Mouse (Mus musculus): ENCODE data around the gene Arih2.

Gene Arih2

GRCm38 (mm10) chr9:108578545-108579343, 70.4 kb downstream of the Arih2 start, which contains the start of gene Wdr6:
TSS of gene Wdr6 (minus strand) at chr9:108578739.
- peak; percentile 96 for DNase-seq

DNA sequence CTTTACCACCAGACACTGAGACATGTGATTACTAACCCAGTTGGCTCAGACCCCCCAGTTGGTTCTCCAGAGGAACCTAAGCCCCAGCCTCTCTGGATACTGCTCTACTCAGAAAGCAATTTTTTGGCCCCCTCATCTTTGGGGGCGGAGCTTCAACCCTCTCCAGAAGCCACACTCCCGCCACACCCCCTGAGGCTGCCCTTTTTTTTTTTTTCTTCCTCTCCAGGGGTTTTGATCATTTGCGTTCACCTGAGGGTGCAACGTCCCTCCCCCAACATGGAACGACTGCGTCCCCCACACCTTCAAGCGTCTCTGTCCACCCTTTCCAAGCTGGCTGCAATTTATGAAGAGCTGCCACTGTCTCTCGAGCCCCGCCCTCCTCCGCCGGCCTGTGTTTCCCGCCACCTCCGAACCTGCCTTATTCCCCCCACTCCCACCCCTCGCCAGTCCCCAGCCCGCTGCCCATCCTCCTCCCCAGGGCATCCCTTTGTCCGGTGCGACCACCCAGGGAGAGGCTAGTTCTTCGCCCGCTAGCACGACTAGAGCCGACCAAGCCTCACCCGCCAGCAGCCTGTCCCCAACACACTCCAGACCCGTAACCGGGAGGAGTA, 71.1 kb downstream of the Arih2 start:
- DNase-seq = peak; percentile 72

- no peak for DNase-seq
Observed at GRCm38 (mm10) chr9:108577025-108577424, 72.2 kb downstream of the Arih2 start.

DNA sequence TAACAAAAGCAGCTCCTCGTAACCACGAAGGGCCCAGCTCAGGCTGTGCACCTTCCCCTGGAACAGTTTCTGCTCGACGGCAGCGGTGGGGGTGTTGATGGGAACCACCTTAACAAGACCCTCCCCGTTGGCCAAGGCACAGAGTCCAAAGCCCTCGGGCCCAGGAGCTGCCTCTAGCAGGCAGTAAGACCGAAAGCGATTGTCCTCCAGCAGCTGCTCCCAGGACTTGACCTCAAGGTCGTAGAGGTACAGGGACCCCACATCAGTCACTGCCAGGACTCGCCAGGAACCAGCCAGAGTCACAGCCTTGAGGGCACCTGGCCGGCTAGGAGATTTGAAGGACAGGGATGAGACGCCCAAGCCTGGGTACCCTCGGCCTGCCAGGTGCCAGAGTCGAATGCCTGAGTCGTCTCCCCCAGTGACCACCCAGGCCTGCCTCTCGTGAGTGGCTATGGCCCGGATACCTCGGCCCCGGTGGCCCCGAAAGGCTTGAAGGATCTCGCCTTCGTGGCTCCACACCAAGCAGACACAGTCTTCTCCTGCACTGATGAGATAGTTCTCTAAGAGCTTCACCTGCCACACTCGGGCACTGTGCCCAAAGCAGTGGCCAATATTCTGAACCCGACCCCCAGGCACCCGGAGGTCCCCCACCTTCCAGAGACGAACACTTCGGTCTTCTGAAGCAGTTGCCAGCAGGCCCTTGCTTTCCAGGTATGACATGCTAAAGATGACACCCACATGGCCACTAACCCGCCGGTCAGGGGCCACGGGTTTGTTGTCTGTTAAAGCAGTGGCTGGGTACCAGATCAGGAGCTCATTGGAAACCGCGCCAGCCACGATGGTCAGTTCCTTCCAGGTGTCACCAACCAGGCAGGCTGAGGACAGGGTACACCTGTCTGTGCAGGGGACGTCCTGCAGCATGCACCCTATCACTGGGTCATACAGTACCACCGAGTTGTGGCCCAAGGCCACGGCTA, 73.6 kb downstream of the Arih2 start:
- DNase-seq = no peak

DNA sequence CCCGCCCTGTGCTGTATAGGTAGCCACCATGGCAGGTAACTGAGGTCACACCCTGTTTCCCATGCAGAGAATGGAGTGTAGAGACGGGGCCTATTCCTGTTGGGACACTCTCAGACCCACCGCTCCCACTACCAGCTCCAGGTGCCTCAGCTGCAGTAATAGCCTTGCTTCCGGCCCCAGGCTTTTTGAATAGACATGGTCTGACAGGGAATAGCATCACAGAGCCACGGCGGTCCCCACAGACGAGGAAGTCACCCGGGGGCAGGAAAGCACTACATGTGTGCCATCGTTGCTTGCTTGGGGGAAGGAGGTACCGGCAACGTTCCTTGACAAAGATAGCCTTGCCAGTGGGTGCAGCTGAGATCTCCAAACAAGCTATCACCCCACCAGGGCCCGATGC, 74.3 kb downstream of the Arih2 start:
- DNase-seq = no peak

GRCm38 (mm10) chr9:108573774-108574690, 75.2 kb downstream of the Arih2 start:
- peak; percentile 62 for DNase-seq

DNA sequence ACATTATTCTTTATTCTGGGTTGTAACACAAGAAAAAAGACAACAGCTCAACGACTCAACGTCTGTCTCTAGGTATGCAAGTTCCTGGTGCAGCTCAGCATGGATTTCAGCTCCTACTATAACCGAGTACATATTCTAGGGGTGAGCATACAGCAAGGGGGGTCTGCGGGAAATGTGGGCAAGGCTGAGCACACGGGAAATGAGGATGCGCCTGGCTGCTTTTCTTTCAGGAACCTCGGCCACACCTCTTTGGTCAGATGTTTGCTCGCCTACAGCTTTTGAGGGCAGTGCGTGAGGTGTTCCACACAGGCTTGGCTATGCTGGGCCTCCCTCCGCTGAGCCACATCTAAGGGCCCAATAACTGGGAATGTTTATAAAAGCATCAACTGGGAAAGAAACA, 76.9 kb downstream of the Arih2 start:
- DNase-seq = no peak

GRCm38 (mm10) chr9:108571401-108571973, 77.7 kb downstream of the Arih2 start:
- DNase-seq = no peak

DNA sequence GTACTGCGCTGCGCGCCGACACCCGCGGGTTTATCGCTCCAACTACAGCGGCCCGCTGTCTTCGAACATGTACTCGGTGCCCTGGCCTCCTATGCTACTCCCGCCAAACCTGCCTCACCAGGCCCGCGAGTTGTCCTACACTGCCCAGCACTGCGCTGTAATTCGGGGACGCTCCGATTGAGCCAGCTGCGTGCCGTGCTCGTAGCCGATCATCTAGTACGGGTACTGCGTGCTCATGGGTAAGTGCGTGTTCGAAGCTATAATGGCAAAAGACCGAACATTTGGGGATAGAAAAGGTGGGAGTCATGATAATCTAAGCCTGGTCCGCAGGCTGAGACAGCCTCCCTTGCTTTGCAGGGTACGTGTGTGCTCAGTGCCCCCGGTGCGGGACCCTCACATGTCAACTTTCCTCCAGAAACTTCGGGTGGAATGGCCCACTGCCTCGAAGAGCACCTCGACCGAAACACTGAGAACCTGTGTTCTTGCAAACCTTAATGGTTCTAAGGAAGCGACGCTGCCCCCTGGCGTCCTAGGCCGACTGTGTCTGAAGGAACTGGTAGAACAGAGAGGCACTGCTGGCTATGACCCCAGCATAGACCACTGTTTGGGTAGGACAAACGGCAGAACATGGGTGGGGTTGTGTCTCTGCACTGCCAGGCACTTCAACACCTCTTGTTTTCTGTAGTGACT, 78.8 kb downstream of the Arih2 start:
- peak; percentile 94 for DNase-seq

GRCm38 (mm10) chr9:108569381-108570206, 79.6 kb downstream of the Arih2 start, which contains the start of gene Dalrd3:
TSS of gene Dalrd3 (plus strand) at chr9:108569886.
- peak; percentile 98 for DNase-seq

DNA sequence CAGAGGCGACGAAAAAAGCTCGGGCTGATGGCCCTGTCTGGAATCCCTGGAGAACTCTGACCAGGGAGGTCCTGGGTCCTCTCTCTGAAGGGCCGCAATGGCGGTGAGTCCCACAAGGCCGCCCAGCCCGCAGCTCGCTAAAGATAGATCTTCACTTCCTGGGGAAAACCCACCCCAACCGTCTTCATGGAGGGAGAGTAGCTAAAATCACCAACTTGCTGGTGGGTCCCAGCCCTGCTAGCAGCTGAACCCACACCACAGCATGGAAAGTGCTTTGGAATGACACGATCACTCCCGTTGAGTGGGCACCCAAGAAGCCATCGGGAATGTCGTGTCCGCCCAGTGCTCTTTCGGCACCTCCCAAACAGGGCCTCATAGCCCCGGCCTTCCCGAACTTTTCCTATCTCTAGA, 80.7 kb downstream of the Arih2 start:
- DNase-seq = no peak

DNA sequence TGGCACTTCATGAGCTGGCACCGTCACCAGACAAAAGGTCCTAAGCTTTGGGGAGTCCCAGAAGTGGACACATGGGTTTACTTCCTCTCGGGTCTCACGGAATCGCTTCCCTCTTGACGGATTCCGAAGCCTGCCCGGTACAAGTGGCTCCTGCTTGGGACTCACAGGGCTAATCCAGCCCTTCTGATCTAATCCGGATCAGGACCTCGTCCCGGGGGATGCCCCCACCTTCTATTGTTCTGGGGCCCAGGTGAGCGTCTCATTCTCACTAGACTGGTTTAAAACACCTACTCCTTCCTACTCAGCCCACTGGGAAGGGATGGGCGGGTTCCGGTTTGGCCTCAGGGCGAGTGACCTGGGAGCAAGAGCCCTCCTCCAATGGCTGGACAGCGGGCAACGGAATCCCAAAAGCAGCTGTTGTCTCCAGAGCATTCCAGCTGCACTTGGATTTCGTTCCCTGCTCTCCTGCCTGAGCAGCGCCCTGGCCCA, 81.2 kb downstream of the Arih2 start:
- DNase-seq = peak; percentile 42

DNA sequence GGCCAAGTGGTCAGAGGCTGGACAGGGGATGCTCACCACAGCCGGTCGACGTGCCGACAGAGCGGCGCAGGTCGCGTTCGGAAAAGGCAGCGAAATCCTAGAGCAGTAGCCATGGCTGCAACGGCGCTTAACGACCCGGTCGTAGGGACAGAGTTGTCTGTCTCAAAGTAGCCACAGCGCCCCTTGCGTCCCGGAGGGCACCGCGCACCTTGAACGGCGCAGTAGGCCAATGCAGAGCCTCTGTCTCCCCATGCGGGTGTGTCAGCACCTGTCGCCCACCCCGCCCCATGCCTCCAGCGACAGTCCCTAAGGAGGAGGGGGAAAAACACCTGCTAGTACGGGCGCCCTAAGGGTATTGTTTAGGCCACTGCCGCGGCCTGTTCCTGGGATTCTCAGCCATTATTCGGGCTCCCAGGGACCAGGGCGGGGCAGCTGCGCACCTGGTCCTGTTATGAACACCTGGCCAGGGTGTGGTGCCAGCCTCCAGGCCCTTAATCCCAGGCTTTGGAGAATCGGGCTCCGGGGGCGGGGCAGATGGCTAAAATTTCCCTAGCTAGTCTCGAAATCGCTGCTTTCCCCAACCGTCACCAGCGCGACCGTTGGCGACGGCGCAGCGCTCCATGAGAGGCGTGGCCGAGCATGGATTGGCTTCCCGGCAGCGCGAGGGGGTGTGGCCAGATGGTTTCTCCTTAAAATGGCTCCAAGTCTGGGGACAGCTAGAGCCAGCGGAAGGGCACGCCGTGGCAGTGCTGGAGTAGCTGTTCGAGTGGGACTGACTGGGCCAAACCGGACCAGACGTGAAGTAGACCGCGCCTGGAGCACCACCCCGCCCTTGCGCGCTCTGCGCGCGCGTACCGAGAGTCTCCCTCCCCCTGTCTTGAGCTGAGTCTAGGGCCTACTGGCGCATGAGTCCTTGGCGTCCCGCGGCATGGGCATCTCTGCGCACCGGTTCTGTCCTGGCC, 82.1 kb downstream of the Arih2 start, which contains the start of gene Ndufaf3:
Gene Ndufaf3, minus strand, starts transcription at position 620 of the 962 bp plus-strand sequence.
- DNase-seq = peak; percentile 99

- no peak for DNase-seq
Observed at GRCm38 (mm10) chr9:108565881-108566814, 83.0 kb downstream of the Arih2 start.

GRCm38 (mm10) chr9:108564131-108564530, 85.1 kb downstream of the Arih2 start:
- no peak for DNase-seq

DNA sequence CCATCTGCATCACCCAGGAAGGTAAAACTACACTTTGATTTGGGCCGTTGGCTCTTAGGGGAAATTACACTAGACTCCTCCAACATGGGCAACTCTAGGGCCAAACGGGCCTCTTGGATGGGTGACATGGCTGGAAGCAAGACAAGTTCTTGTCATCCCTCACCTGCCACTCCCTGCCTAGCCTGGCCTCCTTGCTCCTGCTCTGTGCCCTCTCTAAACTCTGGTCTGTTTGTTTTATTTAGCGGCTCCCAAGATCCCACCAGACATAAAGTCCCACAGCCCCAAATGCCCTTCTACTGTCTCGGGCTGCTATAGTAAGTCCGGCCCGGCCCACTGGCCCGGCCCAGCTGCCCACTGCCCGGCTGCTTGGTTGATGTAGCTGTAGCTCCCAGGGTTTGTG, 85.5 kb downstream of the Arih2 start:
- DNase-seq = no peak

- peak; percentile 99 for DNase-seq
Observed at GRCm38 (mm10) chr9:108560227-108560841, 88.9 kb downstream of the Arih2 start, which contains the start of gene Impdh2. TSS of gene Impdh2 (plus strand) at chr9:108560286.
